Mouse (Mus musculus) common myeloid progenitor, adult 5-6 weeks (primary cell): Measurements from ENCODE around the gene Atp2b2. TPM values are rescaled to one million over a fixed set of nuclear protein-coding genes. Genes with fewer than 3 reads are reported as not detected.

Experiments used
- ATAC-seq: replicated peaks from 2 replicates; pipeline ENCODE4 v1.8.0; 2016; ENCODE audit warnings: low read depth, mild to moderate bottlenecking, moderate TSS enrichment, inconsistent platforms; ENCODE audit not compliant: poor library complexity, severe bottlenecking
- total RNA-seq: library from RNA; stranded (forward); fragments of 200-1000, 187-1606 nt; gene quantifications from 2 replicates; pipeline ENCODE4 v1.2.3, GENCODE M21; 2017

Gene Atp2b2
- total RNA-seq, 1 experiment from 2014 or later = not detected

DNA sequence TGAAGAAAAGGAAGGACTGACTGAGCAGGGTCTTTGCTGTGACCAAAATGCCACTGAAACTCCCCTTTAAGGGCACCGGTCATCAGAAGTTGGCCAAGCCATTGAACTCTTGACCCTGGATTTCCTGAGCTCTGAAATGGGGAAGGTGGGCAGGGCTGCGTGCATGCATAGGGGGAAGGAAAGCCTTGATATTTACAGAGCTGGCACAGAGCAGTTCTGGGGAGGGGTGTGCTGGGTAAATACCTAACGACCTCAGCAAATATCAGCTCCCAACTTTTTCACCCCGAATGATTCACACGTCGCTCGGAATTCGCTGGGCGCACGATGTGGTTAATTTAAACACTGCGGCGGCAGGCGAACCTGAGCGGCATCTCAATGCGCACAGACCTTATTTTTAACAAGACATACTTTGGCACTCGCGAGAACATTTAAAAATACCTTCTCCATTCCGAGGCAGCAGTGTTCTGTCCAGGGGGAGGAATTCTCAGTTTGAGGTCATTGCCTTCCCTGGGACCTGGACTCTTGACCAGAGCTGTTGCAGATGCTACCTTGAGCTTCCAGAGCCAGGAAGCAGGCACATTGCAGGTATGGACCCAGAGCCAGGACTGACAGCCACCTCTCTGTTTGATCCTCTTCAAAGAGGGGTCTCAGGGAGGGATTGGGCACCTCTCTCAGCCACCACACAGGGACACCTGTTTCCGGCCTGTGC lies 85.0 kb downstream of the Atp2b2 start:
- ATAC-seq = no peak

DNA sequence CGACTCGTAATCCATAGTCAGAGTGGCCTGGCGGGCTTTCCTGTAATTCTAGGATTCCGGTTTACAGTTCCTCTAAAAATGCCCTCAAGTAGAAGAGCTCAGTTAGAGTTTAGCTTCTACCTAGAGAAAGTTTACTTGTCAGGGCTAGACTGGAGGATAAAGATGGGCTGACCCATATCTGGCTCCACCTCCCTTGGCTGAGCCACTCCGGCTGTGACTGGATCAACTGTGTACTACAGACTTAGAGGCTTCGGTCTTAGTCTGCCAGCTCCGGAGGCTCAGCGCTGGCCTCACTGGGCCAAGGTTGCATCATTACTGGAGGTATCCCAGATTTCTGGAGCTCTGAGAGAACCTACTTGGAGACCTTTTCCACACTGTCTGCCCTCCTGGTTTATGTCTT lies 94.9 kb downstream of the Atp2b2 start:
- no peak for ATAC-seq

- ATAC-seq = no peak
Observed at GRCm38 (mm10) chr6:113942355-113942754, 100.1 kb downstream of the Atp2b2 start.

GRCm38 (mm10) chr6:113941324-113941723 lies 101.1 kb downstream of the Atp2b2 start:
- ATAC-seq = no peak

DNA sequence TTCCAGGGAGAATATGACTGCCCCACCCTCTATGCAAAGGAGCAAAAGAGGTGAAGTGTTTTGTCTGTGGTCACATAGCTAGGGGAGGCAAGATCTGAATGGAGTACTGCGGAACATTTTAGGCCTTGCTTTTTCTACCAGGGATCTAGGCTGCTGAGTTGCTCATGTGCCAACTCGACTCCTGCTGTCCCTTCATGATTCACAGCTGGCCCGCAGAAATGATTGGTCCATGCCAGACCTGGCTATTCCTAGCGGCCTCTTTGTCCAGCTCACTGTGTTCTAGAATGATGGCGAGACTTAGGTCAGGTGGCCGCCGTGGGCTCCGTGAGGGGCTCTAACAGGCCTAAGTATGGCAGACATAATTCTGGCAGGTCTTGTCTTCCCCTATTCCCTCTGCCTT lies 103.0 kb downstream of the Atp2b2 start:
- no peak for ATAC-seq

GRCm38 (mm10) chr6:113936811-113937508 lies 105.5 kb downstream of the Atp2b2 start:
- ATAC-seq = no peak

DNA sequence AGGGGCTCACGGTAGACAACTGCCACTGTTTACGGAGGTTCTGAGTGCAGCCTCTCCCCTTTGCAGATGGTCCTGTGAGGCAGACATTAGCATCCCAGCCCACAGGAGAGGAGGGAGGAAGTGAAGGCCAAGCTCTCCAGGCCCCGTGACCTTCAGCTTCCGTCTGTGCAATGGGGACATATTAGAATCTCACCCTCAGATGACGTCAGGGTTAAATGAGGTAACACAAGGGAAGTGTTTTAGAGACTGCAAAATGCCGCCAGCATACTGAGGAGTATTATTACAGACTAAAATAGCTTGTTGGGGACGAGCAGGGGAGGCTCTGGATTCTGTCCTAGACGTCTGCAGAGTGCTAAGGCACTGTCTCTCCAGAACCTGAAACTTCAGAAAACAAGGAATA lies 106.3 kb downstream of the Atp2b2 start:
- no peak for ATAC-seq

DNA sequence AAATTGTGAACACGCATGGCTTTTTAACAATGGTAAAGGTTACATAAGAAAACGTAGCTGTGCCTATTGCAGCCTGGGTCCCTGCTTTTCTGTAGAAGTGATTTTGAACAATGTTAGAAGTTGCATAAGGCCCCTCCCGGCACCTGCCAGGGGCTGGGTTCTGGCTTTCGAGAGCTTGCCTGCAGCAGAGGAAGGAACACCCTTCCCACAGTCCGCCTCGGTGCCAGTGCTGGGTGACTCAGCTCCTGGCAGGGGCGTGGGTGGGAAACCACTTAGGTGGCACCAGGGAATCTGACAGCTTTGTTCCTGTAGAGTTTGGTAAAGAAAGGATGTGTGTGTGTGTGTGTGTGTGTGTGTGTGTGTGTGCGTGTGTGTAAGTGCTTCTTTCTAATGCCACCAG lies 107.7 kb downstream of the Atp2b2 start:
- peak; percentile 96 for ATAC-seq

- no peak for ATAC-seq
Observed at GRCm38 (mm10) chr6:113933261-113934151, 108.9 kb downstream of the Atp2b2 start.

GRCm38 (mm10) chr6:113929191-113929875 lies 113.1 kb downstream of the Atp2b2 start:
- ATAC-seq = no peak

DNA sequence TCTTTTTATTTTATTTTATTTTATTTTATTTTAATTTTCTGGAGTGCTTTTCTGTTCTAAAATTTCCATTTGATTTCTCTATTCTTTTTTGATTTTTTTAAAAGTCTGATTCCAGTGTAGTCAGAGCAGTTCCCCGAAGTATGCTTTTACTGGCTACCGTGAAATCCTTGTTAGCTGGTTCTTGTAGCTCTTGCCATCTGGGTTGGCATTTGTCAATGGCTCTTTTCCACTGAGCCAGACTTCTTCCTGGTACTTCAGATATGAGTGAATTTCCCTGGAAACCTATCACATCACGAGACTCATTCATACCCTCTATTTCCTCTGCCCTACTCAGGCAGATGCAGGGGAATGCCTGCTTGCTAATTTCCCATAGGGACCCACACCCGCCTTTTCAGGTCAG lies 119.2 kb downstream of the Atp2b2 start:
- ATAC-seq = no peak

DNA sequence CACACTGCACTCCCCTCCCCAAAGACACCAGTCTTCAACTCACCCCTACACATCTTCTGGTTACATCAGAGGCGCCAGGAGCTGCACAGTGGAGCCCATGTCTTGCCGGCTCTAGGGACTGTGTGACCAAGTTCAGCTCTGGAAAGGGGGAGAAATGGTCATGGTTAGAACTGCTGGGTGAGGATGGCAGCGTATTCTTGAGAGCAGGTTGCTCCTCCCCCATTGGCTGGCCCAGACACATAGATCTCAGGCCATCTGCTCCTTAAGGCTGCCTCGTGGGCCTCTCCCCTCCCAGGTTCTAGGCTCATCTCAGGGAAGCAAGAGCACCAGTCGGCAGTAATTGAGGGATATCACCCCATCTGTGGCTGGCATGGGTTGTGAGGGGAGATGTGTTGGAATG lies 121.9 kb downstream of the Atp2b2 start:
- ATAC-seq = no peak

DNA sequence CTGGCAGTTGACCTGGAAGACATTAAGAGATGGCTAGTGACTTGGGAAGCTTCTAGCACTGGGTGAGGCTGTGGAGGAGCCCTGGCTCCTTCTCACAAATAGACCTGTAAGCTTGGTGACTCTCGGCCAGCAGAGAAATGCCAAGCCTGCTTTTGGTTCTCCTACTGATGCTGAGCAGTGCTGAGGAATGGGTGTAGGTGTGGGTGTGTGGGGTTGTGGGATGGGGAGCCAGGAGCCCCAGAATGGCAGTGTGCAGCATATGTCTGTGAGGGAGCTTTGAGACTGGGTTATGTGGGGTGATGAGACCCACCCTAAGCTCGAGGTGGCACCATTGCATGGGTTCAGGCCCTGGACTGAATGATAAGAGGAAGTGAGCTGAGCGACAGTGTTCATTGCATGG lies 129.7 kb downstream of the Atp2b2 start:
- no peak for ATAC-seq

DNA sequence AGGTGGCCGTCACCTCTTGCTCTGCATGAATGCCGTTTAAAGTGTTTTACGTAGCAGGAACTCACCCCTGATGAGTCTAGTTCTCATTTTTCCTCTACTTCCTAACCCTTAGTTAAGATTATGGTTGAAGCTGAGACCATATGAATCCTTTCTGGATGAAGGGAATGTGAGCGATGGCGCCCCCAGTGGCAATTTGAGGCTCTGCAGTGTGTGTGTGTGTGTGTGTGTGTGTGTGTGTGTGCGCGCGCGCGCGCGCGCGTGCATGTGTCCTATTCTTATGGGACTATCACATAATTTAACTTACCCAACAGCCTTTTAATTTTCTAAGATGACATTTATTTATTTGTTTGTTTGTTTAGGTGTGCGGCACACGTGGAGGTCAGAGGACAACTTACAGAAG lies 131.3 kb downstream of the Atp2b2 start:
- no peak for ATAC-seq

DNA sequence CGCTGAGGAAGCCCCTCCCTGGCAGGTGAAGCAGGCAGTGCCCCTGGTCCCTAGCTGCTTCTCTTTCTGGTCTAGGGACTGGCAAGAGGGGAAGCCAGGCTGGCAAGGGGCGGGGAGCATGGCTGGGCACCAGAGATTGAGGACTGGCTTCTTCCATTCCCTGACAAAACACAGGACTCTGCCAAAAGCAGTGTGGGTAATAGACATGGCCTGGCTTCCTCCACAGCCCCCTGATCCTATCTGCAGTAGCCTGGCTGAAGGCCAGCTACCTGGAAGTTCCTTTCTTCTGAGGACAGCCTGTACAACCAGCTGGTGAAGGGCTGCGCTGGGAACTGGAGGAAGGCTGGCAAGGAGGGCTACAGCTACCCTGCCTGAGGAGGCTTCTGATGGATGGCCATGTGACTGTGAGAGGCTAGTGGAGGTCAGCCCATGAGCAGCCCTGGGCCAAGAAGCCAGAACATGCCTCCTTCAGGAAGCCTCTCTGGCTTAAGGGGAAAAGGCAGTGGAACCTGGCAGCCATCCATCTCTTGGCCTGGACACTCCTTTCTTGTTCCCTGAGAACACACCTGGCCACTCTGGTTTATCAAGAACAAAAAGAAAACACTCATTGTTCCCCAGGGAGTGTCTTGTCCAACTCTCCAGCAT lies 131.9 kb downstream of the Atp2b2 start:
- ATAC-seq = no peak

- ATAC-seq = no peak
Observed at GRCm38 (mm10) chr6:113909836-113910235, 132.6 kb downstream of the Atp2b2 start.

DNA sequence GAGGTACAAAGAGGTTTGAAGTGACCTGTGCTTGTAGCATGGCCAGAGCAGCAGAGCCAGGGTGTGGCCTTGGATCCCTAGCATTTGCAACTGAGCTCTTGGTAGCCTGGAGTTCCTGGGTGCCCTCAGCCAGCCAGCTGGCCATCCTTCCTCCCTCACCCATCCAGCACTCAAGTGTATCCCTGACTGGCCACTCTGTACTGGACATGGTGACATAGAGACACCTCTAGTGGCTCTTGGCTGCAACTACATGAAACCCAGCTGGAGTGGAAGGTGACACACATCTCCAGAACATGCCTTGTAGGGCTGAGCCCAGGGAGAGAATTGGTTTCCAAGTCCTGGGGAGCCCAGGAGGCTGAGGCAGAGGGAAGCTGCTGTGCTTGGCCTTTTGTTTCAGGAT lies 134.3 kb downstream of the Atp2b2 start:
- ATAC-seq = no peak

GRCm38 (mm10) chr6:113904406-113904805 lies 138.0 kb downstream of the Atp2b2 start:
- ATAC-seq = no peak

DNA sequence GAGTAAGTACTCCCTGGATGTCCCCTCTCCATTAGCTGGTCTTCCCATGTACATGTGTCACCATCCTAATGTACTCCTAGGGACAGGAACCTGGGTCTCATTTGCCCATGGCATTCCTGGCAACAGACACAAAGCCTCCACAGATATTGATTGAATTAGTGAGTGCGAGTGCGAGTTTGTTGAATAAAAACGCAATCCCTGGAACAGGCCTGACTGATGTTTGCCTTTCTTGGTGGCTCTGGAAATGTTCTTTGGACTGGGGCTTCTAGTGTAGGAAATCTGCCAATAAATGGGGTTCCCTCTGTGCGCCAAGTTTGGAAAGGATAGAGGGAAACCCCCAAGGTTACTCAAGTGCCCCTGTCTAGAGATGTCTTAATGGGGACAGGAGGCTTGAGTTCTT lies 146.4 kb downstream of the Atp2b2 start:
- no peak for ATAC-seq

GRCm38 (mm10) chr6:113894008-113894407 lies 148.4 kb downstream of the Atp2b2 start:
- no peak for ATAC-seq
